28 mouse cellular contexts compared by ENCODE assay signal in genomic region chr14:122766448-122766847, GRCm38 (mm10).
DNase-seq lines count a peak whose midpoint lies in the region; ATAC-seq and TF ChIP-seq lines count a peak whose summit lies in the region.
"Had no signal": no experiment of that assay in that cellular context is flagged by ENCODE, and none has a peak within 500 bp of the region (broad histone marks: within the 10 kb centered on the region; RNA-seq: fewer than 3 reads in every experiment).

No protein-coding gene starts in this region.

- H3K4me3 ChIP-seq in liver, embryonic 14.5 days (ENCODE audit: insufficient read depth in 1 of 2, low read depth in 2 of 2, low read length in 2 of 2): no peak overlapping the region
- no peak overlapping the region for H3K4me3 ChIP-seq in G1E (ENCODE audit: low read depth, low read length)
- H3K4me3 ChIP-seq: embryonic facial prominence, embryonic 10.5 days; embryonic facial prominence, embryonic 13.5 days; erythroblast, embryonic 14.5 days; forebrain, embryonic 12.5 days; forebrain, embryonic 15.5 days; heart, adult 2 months; heart, embryonic 10.5 days; heart, embryonic 13.5 days; hindbrain, embryonic 12.5 days; hindbrain, embryonic 15.5 days had no signal

- TF ChIP-seq CTCF in liver, embryonic 14.5 days (IDR thresholded peaks at IDR 0.05; ENCODE audit: low read depth): no peak
- no peak for TF ChIP-seq CTCF in G1E (IDR thresholded peaks at IDR 0.05; ENCODE audit: low read depth, low read length)

- ATAC-seq in liver, embryonic 14.5 days (ENCODE audit: insufficient read depth): 0 out of 2 replicates have a peak, but pooled peaks have one; percentile 26
- peak; percentile 45 for ATAC-seq in G1E (ENCODE audit: extremely low read depth, insufficient number of reproducible peaks, low FRiP score, poor library complexity, severe bottlenecking)
- ATAC-seq in megakaryocyte-erythroid progenitor cell, adult 5-6 weeks (replicated peaks; ENCODE audit: low FRiP score, low TSS enrichment, poor library complexity, severe bottlenecking): peak; percentile 85
- ATAC-seq: forebrain, embryonic 15.5 days; Patski had no signal

- H3K27ac ChIP-seq in liver, embryonic 14.5 days: no peak overlapping the region
- H3K27ac ChIP-seq: embryonic facial prominence, embryonic 10.5 days; embryonic facial prominence, embryonic 13.5 days; forebrain, embryonic 12.5 days; forebrain, embryonic 15.5 days; heart, adult 2 months; heart, embryonic 10.5 days; heart, embryonic 13.5 days; hindbrain, embryonic 12.5 days; hindbrain, embryonic 15.5 days had no signal

- peaks cover 6 to 7% of the 10 kb centered on the region in 2 experiments; a peak in 3 of 4 replicates for H3K4me1 ChIP-seq in liver, embryonic 14.5 days (replicated peaks; ENCODE audit: control insufficient read depth in 2 of 2, insufficient read depth in 2 of 2, low read length in 1 of 2)
- H3K4me1 ChIP-seq in G1E (ENCODE audit: insufficient read depth, low read depth, low read length): no peaks in the 10 kb centered on the region
- H3K4me1 ChIP-seq: embryonic facial prominence, embryonic 10.5 days; heart, embryonic 10.5 days; heart, embryonic 13.5 days; hindbrain, embryonic 15.5 days had no signal

- H3K36me3 ChIP-seq in liver, embryonic 14.5 days (replicated peaks; ENCODE audit: control insufficient read depth, insufficient read depth, low read depth): no peaks in the 10 kb centered on the region
- no peaks in the 10 kb centered on the region for H3K36me3 ChIP-seq in G1E (replicated peaks)
- H3K36me3 ChIP-seq: embryonic facial prominence, embryonic 10.5 days; embryonic facial prominence, embryonic 13.5 days; forebrain, embryonic 12.5 days; forebrain, embryonic 15.5 days; heart, embryonic 10.5 days; heart, embryonic 13.5 days; hindbrain, embryonic 12.5 days; hindbrain, embryonic 15.5 days had no signal

- H3K27me3 ChIP-seq in liver, embryonic 14.5 days (ENCODE audit: control insufficient read depth, insufficient read depth, low read length): no peaks in the 10 kb centered on the region
- H3K27me3 ChIP-seq in G1E (ENCODE audit: insufficient read depth, low read length): no peaks in the 10 kb centered on the region
- H3K27me3 ChIP-seq: CH12.LX; embryonic facial prominence, embryonic 13.5 days; forebrain, embryonic 12.5 days; forebrain, embryonic 15.5 days; heart, embryonic 13.5 days; hindbrain, embryonic 12.5 days; hindbrain, embryonic 15.5 days; Patski had no signal

- no peak for DNase-seq in liver, embryonic 14.5 days (ENCODE audit: low read depth in 3 of 3, low spot score in 3 of 3)
- DNase-seq in liver: no peak
- no peak for DNase-seq in G1E (ENCODE audit: low spot score)
- DNase-seq in MEL-GATA-1-ER (ENCODE audit: extremely low read depth, low read depth): peak; percentile 63
- no peak for DNase-seq in embryo, embryonic 9.5 days (ENCODE audit: extremely low spot score)
- no peak for DNase-seq in left cerebral cortex, postnatal 36 days (ENCODE audit: low spot score in 2 of 2)
- DNase-seq: adrenal gland, postnatal 10 days; adrenal gland, postnatal 36 days; cerebellum, adult 18-20 months; cerebellum, adult 9-10 months; cerebellum, postnatal 14 days; gastrocnemius, postnatal 10 days; gastrocnemius, postnatal 36 days; heart, adult 2 months; heart, postnatal 14 days; heart, postnatal 4 days had no signal

- peak; percentile 35; the same call in 1 of the 2 replicates for TF ChIP-seq EP300 in liver, embryonic 14.5 days (IDR thresholded peaks at IDR 0.05; ENCODE audit: low read depth)

- no peaks in the 10 kb centered on the region for H3K9me3 ChIP-seq in liver, embryonic 14.5 days (ENCODE audit: control insufficient read depth, low read length)
- H3K9me3 ChIP-seq in G1E (replicated peaks): peaks cover 4% of the 10 kb centered on the region; the same call in 1 of the 2 replicates
- H3K9me3 ChIP-seq: embryonic facial prominence, embryonic 10.5 days; embryonic facial prominence, embryonic 13.5 days; forebrain, embryonic 12.5 days; forebrain, embryonic 15.5 days; heart, embryonic 10.5 days; heart, embryonic 13.5 days; hindbrain, embryonic 12.5 days; hindbrain, embryonic 15.5 days had no signal

- WGBS in liver, embryonic 14.5 days (ENCODE audit: insufficient replicate concordance): 49% methylated on average over 5 of the region's 5 CpGs

- intact Hi-C loops in left cerebral cortex, postnatal 36 days (cut with DNase I): no loop called here

- H3K9ac ChIP-seq in liver, embryonic 14.5 days (replicated peaks): no peak overlapping the region
- H3K9ac ChIP-seq: embryonic facial prominence, embryonic 13.5 days; forebrain, embryonic 12.5 days; forebrain, embryonic 15.5 days; heart, embryonic 13.5 days; hindbrain, embryonic 12.5 days; hindbrain, embryonic 15.5 days had no signal

- H3K4me2 ChIP-seq in liver, embryonic 14.5 days (ENCODE audit: low read depth): no peak overlapping the region
- H3K4me2 ChIP-seq: embryonic facial prominence, embryonic 13.5 days; forebrain, embryonic 12.5 days; forebrain, embryonic 15.5 days; heart, embryonic 13.5 days; hindbrain, embryonic 12.5 days; hindbrain, embryonic 15.5 days had no signal

Comparison
In these comparisons a context has a peak if more than half of its experiments do, and no peak if none do; other contexts are left out.
1. ATAC-seq: peak in every context shown above with its lines; median percentile 85 in megakaryocyte-erythroid progenitor cell, adult 5-6 weeks; 45 in G1E; 26 in liver, embryonic 14.5 days.